In genomic region chr1:166098120-166098519, GRCm38 (mm10) we compare ENCODE assay signal across 26 mouse cellular contexts. TPM values are rescaled to one million over a fixed set of nuclear protein-coding genes. Genes with fewer than 3 reads are reported as not detected.
DNase-seq lines count a peak whose midpoint lies in the region; ATAC-seq and TF ChIP-seq lines count a peak whose summit lies in the region.
"Had no signal": no experiment of that assay in that cellular context is flagged by ENCODE, and none has a peak within 500 bp of the region (broad histone marks: within the 10 kb centered on the region; RNA-seq: fewer than 3 reads in every experiment).

No protein-coding gene starts in this region.

- H3K79me2 ChIP-seq in C2C12 (ENCODE audit: control insufficient read depth, insufficient read depth) = no peaks in the 10 kb centered on the region

- no peak overlapping the region for H3K27ac ChIP-seq in embryonic facial prominence, embryonic 10.5 days (replicated peaks)
- H3K27ac ChIP-seq: forebrain, embryonic 10.5 days; forebrain, embryonic 13.5 days; heart, embryonic 13.5 days; hindbrain, embryonic 12.5 days; hindbrain, embryonic 15.5 days had no signal

- no peaks in the 10 kb centered on the region for H3K79me3 ChIP-seq in C2C12 (ENCODE audit: low read depth)

- H3K4me3 ChIP-seq in C2C12 (ENCODE audit: insufficient read depth, poor library complexity, severe bottlenecking) = no peak overlapping the region
- no peak overlapping the region for H3K4me3 ChIP-seq in embryonic facial prominence, embryonic 10.5 days
- H3K4me3 ChIP-seq: forebrain, embryonic 10.5 days; forebrain, embryonic 13.5 days; heart, embryonic 13.5 days; hindbrain, embryonic 12.5 days; hindbrain, embryonic 15.5 days had no signal

- WGBS in embryonic facial prominence, embryonic 10.5 days = 94% methylated on average over 2 of the region's 2 CpGs

- no peaks in the 10 kb centered on the region for H3K9me3 ChIP-seq in embryonic facial prominence, embryonic 10.5 days
- H3K9me3 ChIP-seq: forebrain, embryonic 10.5 days; forebrain, embryonic 13.5 days; G1E; heart, embryonic 13.5 days; hindbrain, embryonic 12.5 days; hindbrain, embryonic 15.5 days had no signal

- peak; percentile 73 for ATAC-seq in granulocyte monocyte progenitor cell, adult 5-6 weeks (replicated peaks; ENCODE audit: poor library complexity, severe bottlenecking)
- ATAC-seq: forebrain, embryonic 13.5 days; forebrain, embryonic 16.5 days; intestine, postnatal 0 days had no signal

- no peaks in the 10 kb centered on the region for H3K36me3 ChIP-seq in C2C12 (ENCODE audit: control insufficient read depth, insufficient read depth)
- peaks cover 6% of the 10 kb centered on the region for H3K36me3 ChIP-seq in embryonic facial prominence, embryonic 10.5 days (replicated peaks)
- H3K36me3 ChIP-seq: G1E; hindbrain, embryonic 12.5 days; hindbrain, embryonic 15.5 days had no signal

- peak; percentile 33 for DNase-seq in 416B (ENCODE audit: low read depth)
- DNase-seq in embryo, embryonic 11 days = no peak
- no peak for DNase-seq in urinary bladder, adult 18-20 months (ENCODE audit: low spot score in 2 of 2)
- no peak for DNase-seq in embryonic facial prominence, embryonic 10.5 days (ENCODE audit: low spot score)
- DNase-seq: adrenal gland, adult 8-10 months; adrenal gland, postnatal 25 days; cerebellum, adult 18-20 months; cerebellum, adult 9-10 months; cerebellum, postnatal 14 days; gastrocnemius, postnatal 10 days; gastrocnemius, postnatal 36 days; heart, adult 18-20 months; heart, postnatal 14 days; heart, postnatal 4 days had no signal

- H3K4me1 ChIP-seq in embryonic facial prominence, embryonic 10.5 days = peaks cover 3% of the 10 kb centered on the region; the same call in 1 of the 2 replicates
- H3K4me1 ChIP-seq: forebrain, embryonic 13.5 days; heart, embryonic 13.5 days; hindbrain, embryonic 12.5 days; hindbrain, embryonic 15.5 days had no signal

- no peak overlapping the region for H3ac ChIP-seq in C2C12 (ENCODE audit: control insufficient read depth, insufficient read length, low read depth)

- TF ChIP-seq CTCF in C2C12 (IDR thresholded peaks at IDR 0.05; ENCODE audit: control insufficient read depth, insufficient read depth, insufficient read length) = no peak

- H3K27me3 ChIP-seq in C2C12 (ENCODE audit: control insufficient read depth, insufficient read depth, insufficient read length) = no peaks in the 10 kb centered on the region
- H3K27me3 ChIP-seq in embryonic facial prominence, embryonic 10.5 days (replicated peaks; ENCODE audit: low read depth, poor library complexity, severe bottlenecking) = no peaks in the 10 kb centered on the region
- H3K27me3 ChIP-seq: forebrain, embryonic 13.5 days; heart, embryonic 13.5 days; hindbrain, embryonic 12.5 days; hindbrain, embryonic 15.5 days had no signal

TF ChIP-seq in C2C12, 6 proteins besides CTCF, POLR2A, EP300 and RAD21:
- TF ChIP-seq MYOD1 (IDR thresholded peaks at IDR 0.05; ENCODE audit: control insufficient read depth, insufficient read length, low read depth) (no peak), MYOG (IDR thresholded peaks at IDR 0.05; ENCODE audit: control insufficient read depth, extremely low read depth, insufficient read length) (no peak), USF1 (IDR thresholded peaks at IDR 0.05; ENCODE audit: low read depth) (no peak), MAX (IDR thresholded peaks at IDR 0.05) (no peak), FOSL1 (IDR thresholded peaks at IDR 0.05; ENCODE audit: insufficient read depth, low read length, poor library complexity, severe bottlenecking) (no peak), CEBPB (IDR thresholded peaks at IDR 0.05; ENCODE audit: low read depth) (peak; percentile 31)
TF ChIP-seq in C2C12: peak in this region for 1.

RNA-seq across cellular contexts. Expression of gene Dusp27, which starts 29.6 kb away (rescaled TPM):
- polyA plus RNA-seq in C2C12 (2012; fragmentation: generic; extraction: Trizol) = 5.4 TPM
- total RNA-seq in granulocyte monocyte progenitor cell, adult 5-6 weeks (2014; fragmentation: Nextera tagmentation) = not detected in 2 replicates
- total RNA-seq in granulocyte monocyte progenitor cell, adult 5-6 weeks (2017) = not detected in 2 replicates
- 1.8 and 2.5 TPM in 2 replicates for polyA plus RNA-seq in embryonic facial prominence, embryonic 10.5 days (2016; fragmentation: Nextera tagmentation; extraction: Ambion mirVana)
- total RNA-seq: adrenal gland, postnatal 25 days; CH12.LX had no signal
- polyA plus RNA-seq: G1E had no signal

RNA-seq across cellular contexts. Expression of gene Gpa33, which starts 31.9 kb away (rescaled TPM):
- polyA plus RNA-seq in C2C12 (2012; fragmentation: generic; extraction: Trizol) = 0.37 TPM
- not detected in 2 replicates for total RNA-seq in granulocyte monocyte progenitor cell, adult 5-6 weeks (2014; fragmentation: Nextera tagmentation)
- not detected in 2 replicates for total RNA-seq in granulocyte monocyte progenitor cell, adult 5-6 weeks (2017)
- polyA plus RNA-seq in embryonic facial prominence, embryonic 10.5 days (2016; fragmentation: Nextera tagmentation; extraction: Ambion mirVana) = 0.11 and 0.15 TPM in 2 replicates
- total RNA-seq: gastrocnemius, adult 18-20 months; gastrocnemius, postnatal 10 days; gastrocnemius, postnatal 36 days; heart, adult 18-20 months; heart, postnatal 14 days; heart, postnatal 4 days had no signal
- polyA plus RNA-seq: forebrain, embryonic 13.5 days; forebrain, embryonic 16.5 days; G1E; heart, embryonic 13.5 days; hindbrain, embryonic 15.5 days had no signal
